Mouse (Mus musculus) C2C12 (cell line): Measurements from ENCODE around the gene Tyw1.

Experiments
- CEBPB ChIP-seq: IDR thresholded peaks from one replicate; pipeline ENCODE4 v1.6.1; 2011; ENCODE audit warnings: low read depth, mild to moderate bottlenecking, control low read depth, moderate library complexity
- CTCF ChIP-seq: IDR thresholded peaks from one replicate; pipeline ENCODE4 v1.5.1; 2011; ENCODE audit not compliant: control insufficient read depth, insufficient read depth, insufficient read length
- FOSL1 ChIP-seq: IDR thresholded peaks from one replicate; pipeline ENCODE4 v1.8.0; 2011; ENCODE audit warnings: mild to moderate bottlenecking, low read length; ENCODE audit not compliant: poor library complexity, insufficient read depth, severe bottlenecking
- MAX ChIP-seq: IDR thresholded peaks from one replicate; pipeline ENCODE4 v1.6.1; 2011; ENCODE audit warnings: mild to moderate bottlenecking, control low read depth
- MYOD1 ChIP-seq: IDR thresholded peaks from one replicate; pipeline ENCODE4 v1.6.1; 2011; ENCODE audit warnings: low read depth; ENCODE audit not compliant: control insufficient read depth, insufficient read length
- MYOG ChIP-seq: IDR thresholded peaks from one replicate; pipeline ENCODE4 v1.6.1; 2011; ENCODE audit not compliant: control insufficient read depth, insufficient read length; ENCODE audit errors: extremely low read depth
- USF1 ChIP-seq: IDR thresholded peaks from one replicate; pipeline ENCODE4 v1.6.1; 2011; ENCODE audit warnings: low read depth, mild to moderate bottlenecking, control low read depth, moderate library complexity

DNA sequence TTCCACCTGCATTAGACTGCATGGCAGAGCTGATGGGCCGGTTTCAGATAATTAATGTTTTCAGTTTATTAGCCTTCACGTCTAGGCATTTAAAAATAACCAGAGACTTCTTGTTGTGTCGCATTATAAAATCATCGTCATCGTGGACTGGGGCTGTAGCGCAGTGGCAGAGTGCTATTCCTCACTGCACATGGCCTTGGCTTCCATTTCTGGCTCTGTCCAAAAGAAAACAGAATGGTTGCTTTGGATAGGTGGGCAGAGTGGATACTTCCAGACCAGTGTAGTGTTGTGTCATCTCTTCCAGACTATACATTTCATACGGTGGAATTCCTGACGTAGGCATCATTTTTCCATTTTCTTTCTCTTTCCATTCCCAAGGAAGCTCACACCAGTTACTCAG is 44.1 kb downstream of the Tyw1 start:
- TF ChIP-seq MAX (no peak), USF1 (no peak), CTCF (no peak), MYOD1 (no peak), CEBPB (no peak), MYOG (no peak), FOSL1 (no peak)
